8 mouse cellular contexts compared by ENCODE assay signal in genomic region chr9:62827939-62828652, GRCm38 (mm10). TPM values are rescaled to one million over a fixed set of nuclear protein-coding genes. Genes with fewer than 3 reads are reported as not detected.
DNase-seq lines count a peak whose midpoint lies in the region; ATAC-seq and TF ChIP-seq lines count a peak whose summit lies in the region.

No protein-coding gene starts in this region.

- peak overlapping the region; percentile 60 for H3K4me3 ChIP-seq in ES-Bruce4 (ENCODE audit: low read depth, low read length)
- H3K4me3 ChIP-seq in embryonic facial prominence, embryonic 12.5 days: peak overlapping the region; percentile 31
- H3K4me3 ChIP-seq in hindbrain, embryonic 14.5 days (replicated peaks; ENCODE audit: low read length): peak overlapping the region; percentile 31
- peak overlapping the region; percentile 29 for H3K4me3 ChIP-seq in lung, embryonic 16.5 days (ENCODE audit: low read length)

- peak overlapping the region; percentile 46 for H3K4me2 ChIP-seq in embryonic facial prominence, embryonic 12.5 days (replicated peaks)
- peak overlapping the region; percentile 50 for H3K4me2 ChIP-seq in hindbrain, embryonic 14.5 days (replicated peaks)
- H3K4me2 ChIP-seq in lung, embryonic 16.5 days (ENCODE audit: low read depth, low read length): peak overlapping the region; percentile 50

- ATAC-seq in embryonic facial prominence, embryonic 12.5 days (ENCODE audit: insufficient number of reproducible peaks, insufficient read depth, low FRiP score, low TSS enrichment): no peak
- peak; percentile 5; the same call in 1 of the 2 replicates for ATAC-seq in hindbrain, embryonic 14.5 days (ENCODE audit: low FRiP score)
- ATAC-seq in lung, embryonic 16.5 days (ENCODE audit: low read depth): peak; percentile 2; the same call in 1 of the 2 replicates

- no peaks in the 10 kb centered on the region for H3K9me3 ChIP-seq in ES-Bruce4 (replicated peaks; ENCODE audit: control insufficient read depth, insufficient read depth, low read length, poor library complexity, severe bottlenecking)
- no peaks in the 10 kb centered on the region for H3K9me3 ChIP-seq in embryonic facial prominence, embryonic 12.5 days
- H3K9me3 ChIP-seq in hindbrain, embryonic 14.5 days (ENCODE audit: control insufficient read depth, low read length): no peaks in the 10 kb centered on the region
- H3K9me3 ChIP-seq in lung, embryonic 16.5 days (ENCODE audit: control insufficient read depth, low read length): no peaks in the 10 kb centered on the region

- peak overlapping the region; percentile 96 for H3K27ac ChIP-seq in ES-Bruce4 (ENCODE audit: insufficient read depth, low read length)
- H3K27ac ChIP-seq in embryonic facial prominence, embryonic 12.5 days: no peak overlapping the region
- H3K27ac ChIP-seq in hindbrain, embryonic 14.5 days: peak overlapping the region; percentile 58; the same call in 1 of the 2 replicates
- H3K27ac ChIP-seq in lung, embryonic 16.5 days (ENCODE audit: low read length): peak overlapping the region; percentile 21; the same call in 1 of the 2 replicates

- no peak for TF ChIP-seq CTCF in ES-Bruce4 (IDR thresholded peaks at IDR 0.05; ENCODE audit: low read depth, low read length)

- no peaks in the 10 kb centered on the region for H3K27me3 ChIP-seq in ES-Bruce4 (ENCODE audit: control insufficient read depth, insufficient read depth, low read length, poor library complexity, severe bottlenecking)
- no peaks in the 10 kb centered on the region for H3K27me3 ChIP-seq in embryonic facial prominence, embryonic 12.5 days
- no peaks in the 10 kb centered on the region for H3K27me3 ChIP-seq in hindbrain, embryonic 14.5 days (ENCODE audit: control insufficient read depth, insufficient read depth, low read length)
- H3K27me3 ChIP-seq in lung, embryonic 16.5 days (ENCODE audit: control insufficient read depth, insufficient read depth, low read depth, low read length): no peaks in the 10 kb centered on the region

- DNase-seq in heart, adult 11 months: peak; percentile 90
- DNase-seq in heart, adult 9 months (ENCODE audit: low spot score in 2 of 2): no peak
- peak; percentile 73 for DNase-seq in hindbrain, embryonic 14.5 days (ENCODE audit: low spot score)
- peak; percentile 30 for DNase-seq in skeletal muscle tissue, adult 2 months (ENCODE audit: low read depth, low spot score)
- DNase-seq in spleen, postnatal 36 days (ENCODE audit: low spot score in 2 of 2): no peak

- H3K9ac ChIP-seq in ES-Bruce4 (ENCODE audit: low read depth, poor library complexity, severe bottlenecking): peak overlapping the region; percentile 60
- H3K9ac ChIP-seq in embryonic facial prominence, embryonic 12.5 days: no peak overlapping the region
- H3K9ac ChIP-seq in hindbrain, embryonic 14.5 days: 0 out of 2 replicates have a peak overlapping the region, but pooled peaks have one; percentile 13
- no peak overlapping the region for H3K9ac ChIP-seq in lung, embryonic 16.5 days (ENCODE audit: low read length)

- TF ChIP-seq EP300 in ES-Bruce4 (IDR thresholded peaks at IDR 0.05; ENCODE audit: insufficient read depth, low read depth, low read length): no peak

- no peak for TF ChIP-seq POLR2A in ES-Bruce4 (IDR thresholded peaks at IDR 0.05; ENCODE audit: insufficient read depth, low read length)

- no peaks in the 10 kb centered on the region for H3K36me3 ChIP-seq in ES-Bruce4 (ENCODE audit: control insufficient read depth, insufficient read depth, low read length, poor library complexity, severe bottlenecking)
- H3K36me3 ChIP-seq in embryonic facial prominence, embryonic 12.5 days: no peaks in the 10 kb centered on the region
- H3K36me3 ChIP-seq in hindbrain, embryonic 14.5 days (replicated peaks; ENCODE audit: control insufficient read depth, insufficient read depth): no peaks in the 10 kb centered on the region
- no peaks in the 10 kb centered on the region for H3K36me3 ChIP-seq in lung, embryonic 16.5 days (ENCODE audit: control insufficient read depth, insufficient read depth, low read length)

- 3% methylated on average over 24 of the region's 24 CpGs for WGBS in embryonic facial prominence, embryonic 12.5 days
- WGBS in hindbrain, embryonic 14.5 days: 8% methylated on average over 24 of the region's 24 CpGs
- WGBS in lung, embryonic 16.5 days: 5% methylated on average over 24 of the region's 24 CpGs

- H3K4me1 ChIP-seq in ES-Bruce4 (ENCODE audit: control insufficient read depth, insufficient read depth, low read length): peaks cover 5% of the 10 kb centered on the region
- H3K4me1 ChIP-seq in embryonic facial prominence, embryonic 12.5 days: peaks cover 23% of the 10 kb centered on the region
- peaks cover 7% of the 10 kb centered on the region for H3K4me1 ChIP-seq in hindbrain, embryonic 14.5 days (replicated peaks; ENCODE audit: control insufficient read depth, insufficient read depth, low read length)
- peaks cover 11% of the 10 kb centered on the region for H3K4me1 ChIP-seq in lung, embryonic 16.5 days (replicated peaks; ENCODE audit: control insufficient read depth, insufficient read depth, low read length)

RNA-seq across cellular contexts. Expression of gene Cln6, which starts 10.5 kb away (rescaled TPM):
- polyA plus RNA-seq in ES-Bruce4 (2011; ENCODE audit: insufficient read depth, insufficient read length, low read depth, missing spikeins): 91.1 and 93.8 TPM in 2 replicates
- polyA plus RNA-seq in embryonic facial prominence, embryonic 12.5 days (2016; fragmentation: Nextera tagmentation; extraction: Ambion mirVana): 14.7 and 17.1 TPM in 2 replicates
- 5.4 and 7.1 TPM in 2 replicates for polyA plus RNA-seq in hindbrain, embryonic 14.5 days (2014; fragmentation: Nextera tagmentation; extraction: Ambion mirVana)
- 23.3 and 24.1 TPM in 2 replicates for polyA plus RNA-seq in lung, embryonic 16.5 days (2015; fragmentation: Nextera tagmentation; extraction: Ambion mirVana)

RNA-seq across cellular contexts. Expression of gene Fem1b, which starts 16.4 kb away (rescaled TPM):
- 189 and 201 TPM in 2 replicates for polyA plus RNA-seq in ES-Bruce4 (2011; ENCODE audit: insufficient read depth, insufficient read length, low read depth, missing spikeins)
- 28.4 and 30.6 TPM in 2 replicates for polyA plus RNA-seq in embryonic facial prominence, embryonic 12.5 days (2016; fragmentation: Nextera tagmentation; extraction: Ambion mirVana)
- polyA plus RNA-seq in hindbrain, embryonic 14.5 days (2014; fragmentation: Nextera tagmentation; extraction: Ambion mirVana): 86.6 and 101 TPM in 2 replicates
- 18.7 and 19.8 TPM in 2 replicates for polyA plus RNA-seq in lung, embryonic 16.5 days (2015; fragmentation: Nextera tagmentation; extraction: Ambion mirVana)

RNA-seq across cellular contexts. Expression of gene Calml4, which starts 29.8 kb away (rescaled TPM):
- polyA plus RNA-seq in ES-Bruce4 (2011; ENCODE audit: insufficient read depth, insufficient read length, low read depth, missing spikeins): 11.7 and 16.7 TPM in 2 replicates
- 3.1 and 4.5 TPM in 2 replicates for polyA plus RNA-seq in embryonic facial prominence, embryonic 12.5 days (2016; fragmentation: Nextera tagmentation; extraction: Ambion mirVana)
- 16.7 and 32.8 TPM in 2 replicates for polyA plus RNA-seq in hindbrain, embryonic 14.5 days (2014; fragmentation: Nextera tagmentation; extraction: Ambion mirVana)
- polyA plus RNA-seq in lung, embryonic 16.5 days (2015; fragmentation: Nextera tagmentation; extraction: Ambion mirVana): 9.7 and 11.3 TPM in 2 replicates

Comparison
In these comparisons a context has a peak if more than half of its experiments do, and no peak if none do; other contexts are left out.
1. DNase-seq: peak in heart, adult 11 months (single experiment), hindbrain, embryonic 14.5 days (single experiment) and skeletal muscle tissue, adult 2 months (single experiment); none in heart, adult 9 months (0 of 2) and spleen, postnatal 36 days (0 of 2).
2. H3K9ac ChIP-seq: peak in ES-Bruce4 (single experiment) and hindbrain, embryonic 14.5 days (single experiment); none in embryonic facial prominence, embryonic 12.5 days (single experiment) and lung, embryonic 16.5 days (single experiment).
3. Peak in every context shown above with its lines, with median percentiles within 50 percentile points of each other: H3K4me3 ChIP-seq and H3K4me2 ChIP-seq.